Mouse (Mus musculus) heart, adult 8-10 months (tissue): ENCODE measurements at regions not wholly inside any gene's neighbourhood (a gene's known extent, or its start where the extent isn't known, plus 50 kb on each side); places are given as distances from the start of the nearest gene placed in this dataset.

Experiments
- DNase-seq: peaks from one replicate; pipeline ENCODE4 v3.0.0; 2022; ENCODE audit warnings: low spot score

DNA sequence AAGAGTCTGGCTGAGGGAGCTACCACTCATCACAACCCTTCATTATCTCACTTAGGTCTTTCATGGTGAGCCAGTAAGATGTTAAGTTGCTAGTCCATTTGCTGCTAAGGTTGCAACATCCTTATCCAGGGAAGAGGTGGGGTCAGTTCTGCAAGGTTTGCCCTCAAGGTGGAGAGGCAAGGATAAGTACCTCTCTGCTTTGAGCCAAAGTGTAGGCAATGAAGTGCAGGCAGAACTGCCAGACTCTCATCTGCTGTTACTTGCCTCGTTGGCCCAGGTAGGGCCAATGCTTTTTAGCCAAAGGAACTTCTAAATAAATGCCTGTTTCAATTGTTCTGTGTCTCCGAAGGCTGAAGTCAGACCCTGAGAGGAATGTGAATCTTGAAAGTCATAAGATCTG lies 59.6 kb upstream of the Lclat1 start:
- no peak for DNase-seq

DNA sequence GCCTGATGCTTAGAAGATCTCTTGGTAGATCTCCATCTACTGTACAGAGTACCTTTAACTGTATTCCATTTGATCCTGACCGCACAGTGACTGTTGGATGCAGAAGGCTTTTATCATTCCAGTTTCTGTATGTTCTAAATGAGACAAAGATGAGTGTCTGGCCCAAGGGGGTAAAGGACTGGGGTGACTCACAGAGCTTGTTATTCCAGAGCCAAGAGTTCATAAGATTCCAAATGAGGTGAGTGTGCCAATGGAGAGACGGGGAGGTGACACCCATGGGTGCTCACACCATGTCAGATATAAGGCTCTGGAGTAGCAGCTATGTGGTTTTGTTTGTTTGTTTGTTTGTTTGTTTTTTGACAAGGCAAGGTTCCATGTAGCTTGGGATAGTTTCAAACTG lies 54.8 kb upstream of the Lclat1 start:
- no peak for DNase-seq

DNA sequence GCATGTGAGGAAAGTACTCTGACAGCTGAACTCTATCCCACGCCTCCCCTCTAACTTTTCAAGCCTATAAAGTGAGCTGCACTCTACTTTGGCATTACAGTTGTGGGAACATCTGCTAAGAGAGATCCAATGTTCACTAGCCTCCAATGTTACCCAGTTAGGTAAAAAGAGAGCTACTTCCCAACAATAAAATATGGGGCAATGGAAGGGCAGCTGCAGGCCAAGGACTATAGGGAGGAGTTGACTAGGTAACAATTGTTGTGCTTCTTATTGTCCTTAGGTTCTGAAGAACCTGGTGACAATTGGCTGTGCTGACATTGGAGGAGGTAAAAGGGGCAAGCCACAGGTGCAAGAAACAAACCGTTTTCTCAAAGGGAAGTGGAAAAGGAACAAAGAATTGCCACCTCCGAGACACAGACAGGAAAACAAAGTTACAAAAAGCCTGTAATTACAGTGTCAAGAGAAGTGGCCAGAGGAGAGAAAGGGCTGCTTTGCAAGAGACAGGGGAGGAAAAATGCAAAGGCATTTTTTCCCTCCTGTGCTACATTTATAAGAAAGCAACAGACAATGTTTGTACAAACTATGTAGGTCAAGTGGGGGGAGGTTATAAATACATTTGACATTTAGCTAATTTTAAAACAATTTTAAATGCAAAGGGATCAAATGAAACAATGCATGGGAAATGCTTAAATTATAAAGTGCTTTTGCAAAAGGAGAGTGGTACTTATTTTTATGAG lies 54.1 kb upstream of the Lclat1 start:
- DNase-seq, result no peak

DNA sequence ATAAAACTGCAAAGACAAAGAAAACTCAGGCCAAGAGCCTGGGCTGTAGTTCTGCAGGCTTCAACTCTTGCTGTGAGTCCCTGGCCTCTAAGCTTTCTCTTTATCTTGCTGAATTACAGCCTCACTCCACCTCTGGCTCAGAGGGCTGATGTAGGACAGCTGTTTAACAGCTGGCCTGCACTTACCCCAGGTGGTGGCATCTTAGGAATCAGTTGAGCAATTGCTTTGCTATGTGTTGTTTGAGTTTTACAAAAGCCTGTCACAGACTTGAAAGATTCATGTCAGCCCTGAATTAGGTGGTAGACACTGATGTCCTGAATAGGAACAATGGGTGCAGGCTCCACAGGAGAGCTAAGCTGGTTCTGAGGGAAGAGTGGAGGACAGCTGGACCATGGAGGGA lies 53.6 kb upstream of the Lclat1 start:
- DNase-seq, result no peak

DNA sequence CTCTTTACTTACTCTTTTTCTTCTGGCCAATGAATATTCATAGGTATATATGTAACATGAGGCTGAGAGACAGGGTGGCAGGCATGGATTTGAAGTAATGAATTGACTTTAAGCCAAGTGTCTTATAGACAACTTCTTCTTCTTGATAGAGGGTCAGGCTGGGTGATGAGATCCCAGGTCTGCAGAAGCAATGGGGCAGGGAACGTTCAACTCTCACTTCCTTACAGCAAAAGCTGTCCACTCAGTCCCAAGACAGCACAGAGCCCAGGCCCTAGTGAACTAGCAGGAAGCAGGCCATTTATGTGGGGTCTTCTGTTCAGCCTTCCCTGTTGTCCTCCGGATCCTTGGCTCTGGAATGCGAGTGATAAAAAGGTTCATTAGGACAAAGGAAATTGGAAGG lies 52.6 kb upstream of the Lclat1 start:
- DNase-seq, result no peak

DNA sequence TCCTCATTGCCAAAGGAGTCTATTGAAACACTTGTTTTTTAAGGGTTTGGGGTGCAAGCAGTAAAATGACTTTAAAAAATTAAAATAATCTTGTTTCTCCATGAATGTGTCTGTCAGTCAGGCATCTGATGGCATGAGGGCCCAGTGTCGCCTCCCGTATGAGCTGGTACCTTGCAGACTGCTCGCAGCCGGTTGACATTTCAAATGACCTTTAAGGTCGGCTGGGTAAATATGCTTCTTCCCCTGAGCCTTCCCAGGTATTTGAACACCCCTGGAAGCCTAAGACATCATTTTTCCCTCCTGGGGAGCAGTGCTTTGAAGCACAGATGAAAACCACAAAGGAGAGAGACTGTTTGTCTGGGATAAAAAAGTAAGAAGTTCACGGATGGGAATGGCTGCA lies 52.2 kb upstream of the Lclat1 start:
- no peak for DNase-seq

DNA sequence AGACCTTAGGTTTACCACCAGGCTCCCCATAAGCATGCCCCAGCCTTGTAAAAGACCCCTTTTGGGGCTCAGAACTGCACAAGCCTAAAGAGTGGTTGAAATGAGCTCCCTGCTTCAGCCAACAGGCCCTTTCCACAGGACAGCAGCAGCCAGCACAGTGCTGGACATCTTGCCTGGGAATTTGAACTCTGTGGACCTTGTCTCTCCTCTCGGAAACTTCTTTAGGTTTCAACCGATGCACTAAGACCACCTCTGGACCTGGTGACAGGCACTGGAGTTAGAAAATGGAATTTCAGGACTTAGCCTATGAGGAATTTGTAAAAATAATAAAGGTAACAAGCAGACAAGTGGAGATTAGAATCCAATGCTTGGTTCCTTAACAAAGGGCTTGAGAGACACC lies 51.2 kb upstream of the Lclat1 start:
- no peak for DNase-seq
